Mouse (Mus musculus) MEL (cell line): ENCODE measurements around the gene Hck. TPM values are rescaled to one million over a fixed set of nuclear protein-coding genes. Genes with fewer than 3 reads are reported as not detected.

Experiments
- DNase-seq: peaks from one replicate; pipeline ENCODE4 v3.0.0; 2011; ENCODE audit warnings: low read depth, low spot score
- H3K27ac ChIP-seq: 2 replicates; pipeline ENCODE4 v1.5.1; 2012; ENCODE audit warnings: low read depth, mild to moderate bottlenecking, control low read depth, low read length, moderate library complexity; ENCODE audit not compliant: control insufficient read depth
- H3K27me3 ChIP-seq, 2 experiments: fragments of 150-350 bp in 1 of 2; sonication (generic) in 1 of 2; 2 replicates each; pipeline ENCODE4 v1.6.1; 2012; ENCODE audit warnings: low read length in 2 of 2, mild to moderate bottlenecking in 2 of 2, improper control_type of control experiment in 1 of 2, moderate library complexity in 1 of 2; ENCODE audit not compliant: insufficient read depth in 2 of 2, control insufficient read depth in 1 of 2
- H3K36me3 ChIP-seq, 2 experiments: 2 replicates each; pipeline ENCODE4 v1.6.1; 2012 to 2014; ENCODE audit warnings: low read length in 2 of 2, improper control_type of control experiment in 1 of 2, inconsistent platforms in 1 of 2, mild to moderate bottlenecking in 1 of 2; ENCODE audit not compliant: insufficient read depth in 2 of 2, control insufficient read depth in 1 of 2
- H3K4me1 ChIP-seq, 2 experiments: fragments of 150-350 bp in 1 of 2; sonication (generic) in 1 of 2; 2 replicates each; pipeline ENCODE4 v1.6.1; 2012; ENCODE audit warnings: low read length in 2 of 2, improper control_type of control experiment in 1 of 2, mild to moderate bottlenecking in 1 of 2; ENCODE audit not compliant: insufficient read depth in 2 of 2, control insufficient read depth in 1 of 2
- H3K4me3 ChIP-seq, 2 experiments: fragments of 150-350 bp in 1 of 2; sonication (generic) in 1 of 2; 2 replicates each; pipeline ENCODE4 v1.5.1; 2012; ENCODE audit warnings: low read depth in 2 of 2, low read length in 2 of 2, mild to moderate bottlenecking in 2 of 2, moderate library complexity in 2 of 2, control low read depth in 1 of 2, improper control_type of control experiment in 1 of 2; ENCODE audit not compliant: control insufficient read depth in 1 of 2, insufficient read depth in 1 of 2
- H3K79me2 ChIP-seq: 2 replicates; pipeline ENCODE4 v1.6.1; 2012; ENCODE audit warnings: mild to moderate bottlenecking, low read length, moderate library complexity; ENCODE audit not compliant: control insufficient read depth, poor library complexity, insufficient read depth
- H3K9ac ChIP-seq: 2 replicates; pipeline ENCODE4 v1.6.1; 2012; ENCODE audit warnings: low read depth, mild to moderate bottlenecking, control low read depth, low read length, moderate library complexity; ENCODE audit not compliant: control insufficient read depth, poor library complexity, severe bottlenecking
- H3K9me3 ChIP-seq: fragments of 150-350 bp; sonication (generic); replicated peaks from 2 replicates; pipeline ENCODE4 v1.6.1; 2012; ENCODE audit warnings: mild to moderate bottlenecking, low read length, improper control_type of control experiment, moderate library complexity; ENCODE audit not compliant: insufficient read depth
- BHLHE40 ChIP-seq: IDR thresholded peaks from 2 replicates; pipeline ENCODE4 v1.6.1; 2012; ENCODE audit warnings: low read depth, mild to moderate bottlenecking, inconsistent platforms, low read length, improper control_type of control experiment, borderline replicate concordance
- CHD2 ChIP-seq: IDR thresholded peaks from 2 replicates; pipeline ENCODE4 v1.6.1; 2011; ENCODE audit warnings: low read length, improper control_type of control experiment
- E2F4 ChIP-seq: IDR thresholded peaks from 2 replicates; pipeline ENCODE4 v1.6.1; 2011; ENCODE audit warnings: low read depth, low read length, improper control_type of control experiment, borderline replicate concordance
- ETS1 ChIP-seq: IDR thresholded peaks from 2 replicates; pipeline ENCODE4 v1.6.1; 2012; ENCODE audit warnings: low read depth, mild to moderate bottlenecking, inconsistent platforms, low read length, improper control_type of control experiment, moderate library complexity
- GATA1 ChIP-seq: IDR thresholded peaks from 2 replicates; pipeline ENCODE4 v1.6.1; 2011; ENCODE audit warnings: low read depth, low read length, improper control_type of control experiment
- JUND ChIP-seq: IDR thresholded peaks from 2 replicates; pipeline ENCODE4 v1.6.1; 2011; ENCODE audit warnings: low read depth, mild to moderate bottlenecking, improper control_type of control experiment, low read length
- MAZ ChIP-seq: IDR thresholded peaks from 2 replicates; pipeline ENCODE4 v1.6.1; 2012; ENCODE audit warnings: low read depth, mild to moderate bottlenecking, inconsistent platforms, low read length, improper control_type of control experiment
- POLR2AphosphoS2 ChIP-seq: IDR thresholded peaks from 2 replicates; pipeline ENCODE4 v1.6.1; 2011; ENCODE audit warnings: low read length, improper control_type of control experiment
- RCOR1 ChIP-seq: IDR thresholded peaks from 2 replicates; pipeline ENCODE4 v1.6.1; 2012; ENCODE audit warnings: low read depth, mild to moderate bottlenecking, inconsistent platforms, low read length, improper control_type of control experiment
- SMC3 ChIP-seq: IDR thresholded peaks from 2 replicates; pipeline ENCODE4 v1.6.1; 2011; ENCODE audit warnings: low read depth, low read length, improper control_type of control experiment
- TCF12 ChIP-seq: IDR thresholded peaks from 2 replicates; pipeline ENCODE4 v1.6.1; 2014; ENCODE audit warnings: low read depth, mild to moderate bottlenecking, inconsistent platforms, low read length, improper control_type of control experiment, moderate library complexity
- UBTF ChIP-seq: IDR thresholded peaks from 2 replicates; pipeline ENCODE4 v1.6.1; 2012; ENCODE audit warnings: low read depth, mild to moderate bottlenecking, inconsistent platforms, low read length, improper control_type of control experiment, moderate library complexity, borderline replicate concordance; ENCODE audit not compliant: insufficient read depth
- USF2 ChIP-seq, 2 experiments: IDR thresholded peaks; 2 replicates each; pipeline ENCODE4 v1.6.1; 2011 to 2012; ENCODE audit warnings: improper control_type of control experiment in 2 of 2, low read length in 2 of 2, borderline replicate concordance in 1 of 2, inconsistent platforms in 1 of 2, low read depth in 1 of 2, mild to moderate bottlenecking in 1 of 2; ENCODE audit not compliant: insufficient read depth in 1 of 2
- polyA plus RNA-seq, 2 experiments: library from polyadenylated mRNA; stranded (reverse) in 1 of 2; unstranded in 1 of 2; fragments of >175 nt in 1 of 2; fragments of >200 nt in 1 of 2; gene quantifications; 2 replicates each; pipeline versions ENCODE4 v1.2.1 to v1.2.4; 2012; ENCODE audit warnings: low replicate concordance in 2 of 2, low read depth in 1 of 2; ENCODE audit not compliant: insufficient read length in 2 of 2, insufficient read depth in 1 of 2, missing spikeins in 1 of 2
- total RNA-seq: library from RNA; depleted of rRNA; stranded (reverse); fragments of 300-350 nt; gene quantifications from 2 replicates; pipeline ENCODE4 v1.2.3, GENCODE M21; 2012

Gene Hck
- total and polyA plus RNA-seq, 3 experiments = not detected

GRCm38 (mm10) chr2:153063394-153063793, 44.9 kb upstream of the Hck start:
- Histone ChIP-seq H3K9ac (no peak overlapping the region), H3K27ac (no peak overlapping the region), H3K36me3 (no peaks in the 10 kb centered on the region; a peak in 1 of 4 replicates), H3K9me3 (no peaks in the 10 kb centered on the region), H3K79me2 (no peaks in the 10 kb centered on the region), H3K27me3 (peaks cover 4 to 17% of the 10 kb centered on the region in 2 experiments), H3K4me1 (peaks cover 0 to 13% of the 10 kb centered on the region in 2 experiments; a peak in 2 of 4 replicates), H3K4me3 (no peak overlapping the region)
- DNase-seq = no peak
- TF ChIP-seq POLR2AphosphoS2 (no peak), GATA1 (no peak), BHLHE40 (no peak), ETS1 (no peak), JUND (no peak), RCOR1 (no peak), CHD2 (no peak), E2F4 (no peak)

- no peaks in the 10 kb centered on the region; a peak in 1 of 4 replicates for H3K36me3 ChIP-seq
- no peak for DNase-seq
- H3K9ac ChIP-seq = no peak overlapping the region
- H3K4me3 ChIP-seq = no peak overlapping the region
- peaks cover 0 to 13% of the 10 kb centered on the region in 2 experiments; a peak in 2 of 4 replicates for H3K4me1 ChIP-seq
- H3K79me2 ChIP-seq = no peaks in the 10 kb centered on the region
- TF ChIP-seq UBTF (no peak), POLR2AphosphoS2 (no peak), MAZ (no peak), RCOR1 (no peak), USF2 (IDR thresholded peaks at IDR 0.05; ENCODE audit: borderline replicate concordance in 1 of 2, insufficient read depth in 1 of 2, low read depth in 1 of 2, low read length in 2 of 2) (no peak), SMC3 (no peak), TCF12 (no peak)
- H3K27me3 ChIP-seq = peaks cover 4 to 14% of the 10 kb centered on the region in 2 experiments
- no peaks in the 10 kb centered on the region for H3K9me3 ChIP-seq
- H3K27ac ChIP-seq = no peak overlapping the region
These were observed 43.9 kb upstream of the Hck start for GRCm38 (mm10) chr2:153064190-153064970.
